Mouse (Mus musculus) B cell, adult (primary cell): Measurements from ENCODE around the gene Hid1. TPM values are rescaled to one million over a fixed set of nuclear protein-coding genes. Genes with fewer than 3 reads are reported as not detected.

Source experiments
- total RNA-seq: library from RNA; stranded (reverse); gene quantifications from 4 replicates; pipeline ENCODE4 v1.2.4, GENCODE M21; 2023; ENCODE audit not compliant: inconsistent age

Hid1 gene
- total RNA-seq = 0.16 to 1.3 TPM (median 0.62 TPM) in 4 replicates

DNA sequence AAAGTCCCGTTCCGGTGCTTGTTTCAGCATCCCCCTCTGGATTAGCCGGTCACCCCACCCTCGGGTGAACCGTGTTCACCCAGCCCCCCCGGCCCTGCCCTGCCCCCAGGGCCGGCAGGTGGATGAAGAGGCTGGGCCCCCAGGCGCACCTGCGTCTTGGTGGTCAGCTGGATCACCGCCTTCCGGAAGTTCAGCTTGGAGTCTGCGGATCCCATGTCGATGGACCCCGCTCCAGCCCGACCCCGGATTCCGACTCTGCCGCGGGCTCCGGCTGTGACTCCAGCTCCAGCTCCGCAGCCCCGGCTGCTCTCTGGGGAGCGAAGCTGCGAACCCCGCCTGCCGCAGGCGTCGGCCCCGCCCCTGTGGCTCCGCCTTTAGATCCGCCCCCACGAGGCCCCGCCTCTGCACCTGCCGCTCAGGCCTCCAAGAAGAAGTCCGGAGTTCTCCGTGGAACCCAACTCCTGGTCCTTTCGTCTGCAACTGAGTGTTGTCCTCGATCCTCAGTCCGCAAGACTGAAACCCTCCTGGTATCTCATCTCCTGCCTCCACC, at the start of gene Hid1:
Gene Hid1 (minus strand): TSS at position 362 of the 550 bp plus-strand sequence.

DNA sequence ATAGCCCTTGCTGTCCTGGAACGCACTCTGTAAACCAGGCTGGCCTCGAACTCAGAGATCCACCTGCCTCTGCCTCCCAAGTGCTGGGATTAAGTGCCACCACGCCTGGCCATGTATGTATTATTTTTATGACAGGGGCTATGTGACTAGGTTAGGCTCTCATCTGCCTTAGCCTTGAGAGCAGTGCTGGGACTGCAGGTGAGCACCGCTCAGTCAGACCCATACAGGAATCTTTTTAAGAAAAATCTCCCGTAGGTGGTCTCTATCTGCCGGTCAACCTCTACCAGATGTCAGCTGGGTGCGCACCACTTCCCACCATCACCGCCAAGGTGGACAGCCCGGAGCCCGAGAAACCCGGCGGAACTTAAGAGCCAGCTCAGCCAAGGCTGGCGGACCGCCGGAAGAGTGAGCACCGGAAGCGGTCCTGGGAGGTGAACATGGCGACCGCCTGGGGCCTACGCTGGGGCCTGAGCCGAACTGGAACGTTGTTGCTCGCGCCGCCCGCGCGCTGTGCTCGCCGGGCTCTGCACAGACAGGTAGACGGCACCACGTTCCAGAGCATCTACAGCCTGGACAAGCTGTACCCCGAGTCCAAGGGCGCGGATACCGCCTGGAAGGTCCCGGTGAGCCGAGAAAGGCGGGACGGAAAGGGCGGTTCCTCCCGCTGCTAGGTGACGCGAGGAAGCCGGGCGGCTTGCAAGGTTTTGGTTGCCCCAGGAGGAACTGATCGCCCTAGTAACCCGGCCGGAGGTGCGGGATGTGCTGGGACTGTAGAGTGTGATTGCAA, 36.0 kb upstream of the Hid1 start, which contains the start of gene Mrpl58:
Gene Mrpl58 (plus strand): TSS at position 415 of the 787 bp plus-strand sequence.

GRCm38 (mm10) chr11:115381743-115382539, 14.4 kb upstream of the Hid1 start, which contains the start of gene Cdr2l:
Cdr2l (plus strand) TSS chr11:115381916.

DNA sequence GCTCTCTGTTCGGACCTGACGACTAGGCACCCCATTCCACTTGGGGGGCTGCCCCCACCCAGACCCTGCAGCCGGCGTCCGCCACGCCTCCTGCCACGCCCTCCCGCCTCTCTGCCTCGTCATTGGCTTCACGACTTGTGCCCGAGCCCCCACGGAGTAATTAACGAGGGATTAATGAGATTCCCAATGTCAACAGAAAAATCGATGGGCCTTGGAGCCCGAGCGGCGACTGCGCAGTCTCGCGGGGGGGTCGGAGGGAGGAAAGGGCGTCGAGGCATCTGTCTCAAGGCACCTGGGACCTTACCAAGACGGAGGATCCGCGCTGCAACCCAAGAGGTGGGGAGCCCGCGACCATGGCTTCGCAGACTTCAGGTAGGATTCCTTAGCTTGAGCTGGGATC, 33.0 kb downstream of the Hid1 start, which contains the start of gene Otop3:
Gene Otop3 (plus strand): TSS at position 201 of the 400 bp plus-strand sequence.

DNA sequence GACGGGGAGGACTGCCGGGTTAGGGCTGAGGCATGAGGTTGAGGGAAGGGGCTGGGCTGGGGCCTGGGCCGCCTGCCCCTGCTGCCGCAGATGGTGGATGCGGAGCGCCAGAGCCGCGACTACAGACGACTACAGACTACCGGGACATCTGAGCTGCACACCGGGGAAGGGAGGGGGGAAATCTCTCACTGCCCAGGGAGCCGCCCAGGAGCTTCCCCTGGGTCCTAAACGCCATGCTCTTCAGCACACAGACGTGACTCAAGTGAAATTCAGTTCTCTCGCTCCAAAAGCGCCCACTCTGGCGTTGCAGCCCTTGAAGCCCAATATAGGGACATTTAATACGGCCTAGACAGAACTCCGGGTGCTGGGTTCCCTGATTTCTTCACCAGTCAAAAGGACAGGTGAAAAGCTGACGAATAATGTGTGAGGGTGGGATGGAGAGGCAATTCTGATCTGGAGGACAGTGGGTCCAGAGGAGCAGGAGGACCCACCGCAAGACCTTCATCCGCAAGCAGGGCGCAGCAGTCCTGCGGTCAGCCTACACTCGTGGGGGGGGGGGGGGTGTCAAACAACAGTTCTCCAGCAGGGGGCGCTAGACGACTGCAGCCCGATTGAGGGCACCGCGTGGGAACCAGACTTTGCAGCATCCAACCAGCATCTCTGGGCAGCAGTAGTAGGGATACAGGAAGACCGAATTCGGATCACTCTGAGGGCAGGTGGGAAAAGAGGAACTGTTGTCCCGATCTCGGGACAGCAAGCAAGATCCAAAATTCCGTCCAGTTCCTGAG, 45.5 kb downstream of the Hid1 start, which contains the start of gene Ush1g:
Gene Ush1g (minus strand): TSS at position 136 of the 788 bp plus-strand sequence.

DNA sequence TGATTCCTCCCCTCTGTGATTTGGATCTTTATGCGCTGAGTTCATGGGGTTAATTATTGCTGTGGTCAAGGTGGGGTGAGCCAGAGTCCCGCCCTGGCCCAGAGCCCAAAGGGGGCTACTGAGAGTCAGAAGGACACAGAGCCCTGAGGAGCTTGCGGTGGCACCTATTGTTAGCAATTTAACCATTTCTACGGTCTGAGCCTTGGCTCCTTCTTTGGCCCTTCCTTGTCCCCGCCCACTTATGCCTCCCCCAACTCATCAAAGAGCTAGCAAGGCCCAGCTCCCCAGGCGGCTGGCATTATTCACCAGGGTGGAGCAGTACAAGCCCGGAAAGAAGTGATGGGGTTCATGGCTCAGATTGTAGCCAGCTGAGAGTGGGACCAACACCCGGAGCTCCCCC, 60.7 kb downstream of the Hid1 start, which contains the start of gene Otop2:
Gene Otop2 (plus strand): TSS at position 301 of the 400 bp plus-strand sequence.

Other genes with a start within 250 kb of the Hid1 start
- gene Cd300lf, start 233.8 kb downstream of the Hid1 start, total RNA-seq = 9.7 to 14.3 TPM (median 10.3 TPM) in 4 replicates
- 73.9 to 83.7 TPM (median 79.0 TPM) in 4 replicates for gene Slc9a3r1, start 204.4 kb downstream of the Hid1 start, total RNA-seq
- 14.8 to 19.6 TPM (median 16.6 TPM) in 4 replicates for gene Tmem104, start 180.3 kb downstream of the Hid1 start, total RNA-seq
- 15.6 to 30.2 TPM (median 19.0 TPM) in 4 replicates for gene Nat9, start 179.9 kb downstream of the Hid1 start, total RNA-seq
- gene Grin2c, start 100.5 kb downstream of the Hid1 start, total RNA-seq = not detected in 4 replicates
- gene Fdxr, start 90.7 kb downstream of the Hid1 start, total RNA-seq = 18.4 to 21.9 TPM (median 20.6 TPM) in 4 replicates
- 0.19 TPM in 1 of 4 replicates, not detected in the others for gene Fads6, start 70.1 kb downstream of the Hid1 start, total RNA-seq
- gene Otop2, start 60.6 kb downstream of the Hid1 start, total RNA-seq = not detected in 4 replicates
- gene Ush1g, start 45.7 kb downstream of the Hid1 start, total RNA-seq = not detected in 4 replicates
- not detected in 4 replicates for gene Otop3, start 33.0 kb downstream of the Hid1 start, total RNA-seq
- not detected in 4 replicates for gene Cdr2l, start 14.2 kb upstream of the Hid1 start, total RNA-seq
- gene Mrpl58, start 36.0 kb upstream of the Hid1 start, total RNA-seq = 39.5 to 75.4 TPM (median 57.2 TPM) in 4 replicates
- gene Atp5h, start 52.2 kb upstream of the Hid1 start, total RNA-seq = 182 to 204 TPM (median 189 TPM) in 4 replicates
- 29.9 to 44.8 TPM (median 39.7 TPM) in 4 replicates for gene Kctd2, start 52.4 kb upstream of the Hid1 start, total RNA-seq
- not detected in 4 replicates for gene Trim80, start 72.8 kb upstream of the Hid1 start, total RNA-seq
- not detected in 4 replicates for gene Slc16a5, start 94.7 kb upstream of the Hid1 start, total RNA-seq
- 8.2 to 10.0 TPM (median 9.4 TPM) in 4 replicates for gene Armc7, start 107.9 kb upstream of the Hid1 start, total RNA-seq
- gene Nt5c, start 124.1 kb upstream of the Hid1 start, total RNA-seq = 74.5 to 85.8 TPM (median 80.1 TPM) in 4 replicates
- 194 to 214 TPM (median 207 TPM) in 4 replicates for gene Jpt1, start 146.6 kb upstream of the Hid1 start, total RNA-seq
- gene Sumo2, start 168.5 kb upstream of the Hid1 start, total RNA-seq = 240 to 284 TPM (median 258 TPM) in 4 replicates
- gene Nup85, start 196.7 kb upstream of the Hid1 start, total RNA-seq = 65.8 to 88.5 TPM (median 71.8 TPM) in 4 replicates
- 35.4 to 37.4 TPM (median 36.9 TPM) in 4 replicates for gene Mrps7, start 236.2 kb upstream of the Hid1 start, total RNA-seq
- gene Gga3, start 236.3 kb upstream of the Hid1 start, total RNA-seq = 84.2 to 122 TPM (median 114 TPM) in 4 replicates
- 285 to 296 TPM (median 290 TPM) in 4 replicates for gene Mif4gd, start 245.2 kb upstream of the Hid1 start, total RNA-seq